Mouse (Mus musculus): ENCODE measurements around the gene Cldn24.

- TF ChIP-seq FLI1 (IDR thresholded peaks at IDR 0.05; ENCODE audit: low read length) (no peak), GATA1 (IDR thresholded peaks at IDR 0.05; ENCODE audit: borderline replicate concordance, low read length) (no peak)
These were observed 30.0 kb upstream of the Cldn24 start for GRCm38 (mm10) chr8:47791986-47792385.

All from megakaryocyte, embryonic 14.5 days (primary cell).